Mouse (Mus musculus) myocyte (in vitro differentiated cells): ENCODE data around the gene Sox5. TPM values are rescaled to one million over a fixed set of nuclear protein-coding genes. Genes with fewer than 3 reads are reported as not detected.

Experiments
- H3K27me3 ChIP-seq: one replicate; pipeline ENCODE4 v1.6.1; 2011; ENCODE audit not compliant: control insufficient read depth, insufficient read depth, insufficient read length
- H3K36me3 ChIP-seq: one replicate; pipeline ENCODE4 v1.6.1; 2011; ENCODE audit not compliant: control insufficient read depth, insufficient read depth
- H3K4me2 ChIP-seq: one replicate; pipeline ENCODE4 v1.6.1; 2011; ENCODE audit warnings: low read depth, control low read depth
- H3K4me3 ChIP-seq: one replicate; pipeline ENCODE4 v1.5.1; 2011; ENCODE audit warnings: mild to moderate bottlenecking, control low read depth, moderate library complexity
- H3K79me2 ChIP-seq: one replicate; pipeline ENCODE4 v1.6.1; 2011; ENCODE audit not compliant: control insufficient read depth, insufficient read depth
- H3ac ChIP-seq: one replicate; pipeline ENCODE4 v1.6.1; 2011; ENCODE audit not compliant: control insufficient read depth, insufficient read length
- CEBPB ChIP-seq: IDR thresholded peaks from 2 replicates; pipeline ENCODE4 v1.6.1; 2011; ENCODE audit warnings: mild to moderate bottlenecking, moderate library complexity; ENCODE audit not compliant: poor library complexity, insufficient read depth, severe bottlenecking
- E2F4 ChIP-seq: IDR thresholded peaks from one replicate; pipeline ENCODE4 v1.6.1; 2011; ENCODE audit warnings: mild to moderate bottlenecking, control low read depth, moderate library complexity; ENCODE audit not compliant: insufficient read depth
- MAX ChIP-seq: IDR thresholded peaks from one replicate; pipeline ENCODE4 v1.6.1; 2011; ENCODE audit warnings: low read depth, mild to moderate bottlenecking, control low read depth
- MYOD1 ChIP-seq, 3 experiments: IDR thresholded peaks; one replicate each; pipeline ENCODE4 v1.6.1; 2011; ENCODE audit warnings: control low read depth in 2 of 3, low read depth in 2 of 3, mild to moderate bottlenecking in 2 of 3, moderate library complexity in 1 of 3; ENCODE audit not compliant: insufficient read length in 2 of 3, control insufficient read depth in 1 of 3
- MYOG ChIP-seq, 3 experiments: IDR thresholded peaks; one replicate each; pipeline ENCODE4 v1.6.1; 2011; ENCODE audit warnings: control low read depth in 2 of 3, low read depth in 2 of 3, mild to moderate bottlenecking in 2 of 3; ENCODE audit not compliant: insufficient read length in 2 of 3, control insufficient read depth in 1 of 3, insufficient read depth in 1 of 3
- POLR2A ChIP-seq: IDR thresholded peaks from one replicate; pipeline ENCODE4 v1.6.1; 2011; ENCODE audit warnings: low read depth, mild to moderate bottlenecking, control low read depth, moderate library complexity; ENCODE audit not compliant: insufficient read length
- POLR2AphosphoS2 ChIP-seq: IDR thresholded peaks from one replicate; pipeline ENCODE4 v1.6.1; 2011; ENCODE audit warnings: low read depth, control low read depth; ENCODE audit not compliant: insufficient read length
- REST ChIP-seq: IDR thresholded peaks from one replicate; pipeline ENCODE4 v1.6.1; 2011; ENCODE audit warnings: mild to moderate bottlenecking, control low read depth, moderate library complexity; ENCODE audit not compliant: insufficient read depth, insufficient read length
- SRF ChIP-seq: IDR thresholded peaks from one replicate; pipeline ENCODE4 v1.6.1; 2011; ENCODE audit warnings: low read depth; ENCODE audit not compliant: control insufficient read depth, insufficient read length
- TCF12 ChIP-seq: IDR thresholded peaks from one replicate; pipeline ENCODE4 v1.6.1; 2011; ENCODE audit warnings: mild to moderate bottlenecking, control low read depth; ENCODE audit not compliant: poor library complexity, insufficient read depth, severe bottlenecking
- TCF3 ChIP-seq: IDR thresholded peaks from one replicate; pipeline ENCODE4 v1.6.1; 2011; ENCODE audit warnings: low read depth, control low read depth; ENCODE audit not compliant: insufficient read length
- USF1 ChIP-seq: IDR thresholded peaks from one replicate; pipeline ENCODE4 v1.6.1; 2011; ENCODE audit warnings: low read depth, mild to moderate bottlenecking, control low read depth, moderate library complexity
- polyA plus RNA-seq: library from polyadenylated mRNA; unstranded; fragments of >200 nt; fragmentation: generic; extraction: Trizol; gene quantifications from one replicate; pipeline ENCODE4 v1.2.1, GENCODE M21; 2012; ENCODE audit warnings: missing spikeins

Gene Sox5
- polyA plus RNA-seq, 1 experiment, result 0.50 TPM

DNA sequence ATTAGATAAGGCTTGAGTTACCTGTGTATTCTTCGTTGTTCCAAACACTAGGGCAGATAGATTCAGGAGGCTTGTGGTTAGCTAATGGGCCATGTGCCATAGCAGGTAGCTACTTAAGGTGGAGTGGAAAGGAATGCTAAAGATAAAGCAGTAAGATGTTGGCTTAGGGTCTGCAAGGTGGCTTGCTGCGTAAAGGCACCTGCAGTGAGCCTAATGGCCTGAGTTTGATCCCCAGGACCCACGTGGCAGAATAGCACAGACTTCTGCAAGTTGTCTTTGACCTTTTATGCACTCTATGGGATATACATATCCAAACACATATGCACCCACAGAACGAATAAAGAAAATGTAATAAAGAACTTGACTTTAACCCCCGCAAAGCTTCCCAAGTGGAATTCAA, 181.4 kb downstream of the Sox5 start:
- Histone ChIP-seq H3K4me2 (no peak overlapping the region), H3K36me3 (no peaks in the 10 kb centered on the region), H3K4me3 (no peak overlapping the region), H3K27me3 (no peaks in the 10 kb centered on the region), H3ac (no peak overlapping the region), H3K79me2 (no peaks in the 10 kb centered on the region)
- TF ChIP-seq REST (no peak), E2F4 (no peak), MAX (no peak), MYOG (IDR thresholded peaks at IDR 0.05; ENCODE audit: control insufficient read depth in 1 of 3, insufficient read depth in 1 of 3, insufficient read length in 2 of 3, low read depth in 2 of 3) (no peak), POLR2A (no peak), POLR2AphosphoS2 (no peak), CEBPB (no peak), TCF3 (no peak), TCF12 (no peak), SRF (no peak), MYOD1 (IDR thresholded peaks at IDR 0.05; ENCODE audit: control insufficient read depth in 1 of 3, insufficient read length in 2 of 3, low read depth in 2 of 3) (no peak), USF1 (no peak)

DNA sequence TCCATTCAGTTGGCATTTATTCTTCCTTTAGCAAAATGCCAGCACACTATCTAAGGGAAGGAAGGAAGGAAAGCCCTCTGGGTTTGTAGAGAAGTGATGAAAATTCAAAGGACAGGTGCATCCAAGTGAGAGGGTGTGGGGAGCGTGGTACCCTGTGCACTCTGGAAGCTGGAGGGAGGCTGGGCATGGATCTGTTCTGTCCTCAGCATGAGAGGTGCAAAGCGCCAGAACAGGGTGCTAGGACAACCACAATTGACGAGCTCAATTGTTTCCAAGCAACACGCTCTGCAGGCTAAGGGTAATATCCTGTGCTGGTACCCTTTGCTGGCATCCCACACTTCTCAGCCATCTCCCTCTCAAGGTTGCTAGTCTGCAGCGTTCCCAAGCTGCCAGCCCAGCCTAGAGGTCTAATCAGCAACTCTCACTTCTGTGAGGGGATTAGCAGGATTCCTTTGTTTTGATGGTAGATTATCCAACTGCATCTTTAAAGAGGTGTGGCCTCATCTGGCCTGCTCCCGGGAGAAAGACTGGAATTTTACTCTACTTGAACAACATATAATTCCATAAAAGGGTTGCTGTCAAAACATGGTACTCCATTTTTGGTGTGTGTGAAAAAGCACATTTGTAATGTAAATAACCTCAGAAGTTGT, 183.3 kb downstream of the Sox5 start:
- Histone ChIP-seq H3K27me3 (no peaks in the 10 kb centered on the region), H3K79me2 (no peaks in the 10 kb centered on the region), H3ac (no peak overlapping the region), H3K36me3 (no peaks in the 10 kb centered on the region), H3K4me3 (no peak overlapping the region), H3K4me2 (no peak overlapping the region)
- TF ChIP-seq REST (no peak), CEBPB (no peak), MAX (no peak), USF1 (no peak)

DNA sequence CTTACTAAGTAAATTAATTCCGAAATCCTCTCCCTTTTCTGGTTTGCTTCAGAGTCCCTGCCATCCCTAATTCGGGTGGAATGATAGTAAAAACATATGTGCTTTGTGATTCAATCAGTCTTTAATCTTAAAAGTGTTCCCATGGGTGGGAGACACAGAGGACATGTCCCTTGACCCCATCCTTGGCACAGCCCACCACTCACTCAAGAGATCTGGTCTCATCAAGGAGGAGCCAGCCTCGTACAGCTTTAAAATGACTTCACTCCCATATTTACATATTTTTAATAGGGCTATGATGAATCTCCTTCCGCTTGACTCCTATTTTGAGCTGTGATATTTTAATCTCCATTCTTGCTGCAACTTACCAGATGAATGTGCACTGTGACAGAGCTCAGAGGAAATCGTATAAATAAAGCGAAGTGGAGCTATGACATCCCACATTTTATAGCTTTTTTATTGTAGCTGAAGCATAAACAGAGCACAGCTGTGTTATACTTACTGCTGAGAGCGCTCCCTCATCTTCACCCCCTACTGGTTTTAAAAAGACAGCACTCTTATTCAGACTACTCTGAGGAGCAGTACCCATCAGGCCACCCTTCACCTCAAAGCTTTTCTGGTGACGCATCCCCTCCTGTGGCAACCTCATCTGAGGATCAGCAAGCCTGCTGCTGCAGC, 185.1 kb downstream of the Sox5 start:
- Histone ChIP-seq H3K79me2 (no peaks in the 10 kb centered on the region), H3K36me3 (no peaks in the 10 kb centered on the region), H3K27me3 (no peaks in the 10 kb centered on the region), H3ac (no peak overlapping the region), H3K4me2 (no peak overlapping the region), H3K4me3 (no peak overlapping the region)
- no peak for TF ChIP-seq REST
- no peak for TF ChIP-seq USF1
- TF ChIP-seq POLR2AphosphoS2, result no peak
- TF ChIP-seq MYOG (IDR thresholded peaks at IDR 0.05; ENCODE audit: control insufficient read depth in 1 of 3, insufficient read depth in 1 of 3, insufficient read length in 2 of 3, low read depth in 2 of 3), result no peak
- no peak for TF ChIP-seq E2F4
- no peak for TF ChIP-seq SRF
- no peak for TF ChIP-seq MAX
- TF ChIP-seq MYOD1 (IDR thresholded peaks at IDR 0.05; ENCODE audit: control insufficient read depth in 1 of 3, insufficient read length in 2 of 3, low read depth in 2 of 3), result no peak
- TF ChIP-seq TCF3, result no peak
- no peak for TF ChIP-seq TCF12
- no peak for TF ChIP-seq CEBPB

DNA sequence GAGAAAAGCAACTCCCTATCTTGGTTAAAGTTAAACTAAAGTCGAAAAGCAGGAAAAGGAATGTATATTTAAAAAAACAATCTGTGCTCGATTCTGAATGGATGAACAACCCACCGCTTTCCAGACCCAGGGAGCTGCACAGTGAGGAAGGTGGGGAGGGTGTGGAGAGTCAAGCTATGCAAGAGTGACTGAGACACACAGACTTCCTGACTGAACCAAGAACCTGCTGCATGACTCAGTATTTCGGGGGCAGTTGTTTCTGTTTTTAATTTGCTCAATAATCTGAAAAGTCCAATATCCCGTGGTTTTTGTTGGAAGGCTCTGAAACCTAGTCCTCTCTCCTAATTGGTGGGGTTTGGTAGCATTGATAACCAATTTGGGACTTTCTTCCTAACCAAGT, 196.9 kb downstream of the Sox5 start:
- H3K79me2 ChIP-seq, result no peaks in the 10 kb centered on the region
- no peaks in the 10 kb centered on the region for H3K27me3 ChIP-seq
- no peaks in the 10 kb centered on the region for H3K36me3 ChIP-seq
- H3ac ChIP-seq, result no peak overlapping the region
- no peak overlapping the region for H3K4me3 ChIP-seq
- no peak overlapping the region for H3K4me2 ChIP-seq
- TF ChIP-seq CEBPB, result no peak
- TF ChIP-seq SRF, result no peak
- TF ChIP-seq POLR2AphosphoS2, result no peak
- TF ChIP-seq TCF12, result no peak
- no peak for TF ChIP-seq TCF3
- TF ChIP-seq REST, result no peak
- no peak for TF ChIP-seq MYOD1 (IDR thresholded peaks at IDR 0.05; ENCODE audit: control insufficient read depth in 1 of 3, insufficient read length in 2 of 3, low read depth in 2 of 3)
- TF ChIP-seq USF1, result no peak
- no peak for TF ChIP-seq POLR2A
- no peak for TF ChIP-seq MAX
- no peak for TF ChIP-seq E2F4
- no peak for TF ChIP-seq MYOG (IDR thresholded peaks at IDR 0.05; ENCODE audit: control insufficient read depth in 1 of 3, insufficient read depth in 1 of 3, insufficient read length in 2 of 3, low read depth in 2 of 3)
